Mouse (Mus musculus) lung, postnatal 10 days (tissue): ENCODE results near the gene 2310009B15Rik.
A peak's percentile ranks its signal among the peaks of the same experiment; 100 is the strongest.

Experiments
- DNase-seq: peaks from one replicate; pipeline ENCODE4 v3.0.0; 2021

2310009B15Rik gene

GRCm38 (mm10) chr1:138842315-138842714 is 14.3 kb downstream of the 2310009B15Rik start:
- DNase-seq: no peak

GRCm38 (mm10) chr1:138841306-138842095 is 15.2 kb downstream of the 2310009B15Rik start:
- DNase-seq: no peak

- DNase-seq: no peak
These were observed 16.0 kb downstream of the 2310009B15Rik start for GRCm38 (mm10) chr1:138840440-138841305.

- DNase-seq: no peak
These were observed 16.7 kb downstream of the 2310009B15Rik start for GRCm38 (mm10) chr1:138839809-138840430.

- no peak for DNase-seq
These were observed 17.4 kb downstream of the 2310009B15Rik start for GRCm38 (mm10) chr1:138839291-138839690.

GRCm38 (mm10) chr1:138837786-138838743 is 18.6 kb downstream of the 2310009B15Rik start:
- DNase-seq: no peak

- DNase-seq: peak; percentile 64
These were observed 21.2 kb downstream of the 2310009B15Rik start for GRCm38 (mm10) chr1:138835355-138835900.

- DNase-seq: no peak
These were observed 25.3 kb downstream of the 2310009B15Rik start for GRCm38 (mm10) chr1:138831309-138831708.

GRCm38 (mm10) chr1:138826841-138827240 is 29.8 kb downstream of the 2310009B15Rik start:
- no peak for DNase-seq

GRCm38 (mm10) chr1:138822985-138823322 is 33.7 kb downstream of the 2310009B15Rik start:
- DNase-seq: no peak

- DNase-seq: no peak
These were observed 34.2 kb downstream of the 2310009B15Rik start for GRCm38 (mm10) chr1:138822255-138822984.
